Mouse (Mus musculus) lung, embryonic 16.5 days (tissue): ENCODE data around the gene Gskip. TPM values are rescaled to one million over a fixed set of nuclear protein-coding genes. Genes with fewer than 3 reads are reported as not detected.

Source experiments
- ATAC-seq: fragments of 200-750 bp; cut with Nextera tagmentation; 2 replicates; pipeline ENCODE4 v1.8.0; 2017; ENCODE audit warnings: low read depth, mild to moderate bottlenecking, moderate library complexity
- H3K27ac ChIP-seq: fragments of 300-500 bp; sonication (generic); 2 replicates; pipeline ENCODE4 v1.5.1; 2014; ENCODE audit warnings: mild to moderate bottlenecking, control low read depth, low read length
- H3K27me3 ChIP-seq: fragments of 300-500 bp; sonication (generic); 2 replicates; pipeline ENCODE4 v1.6.1; 2014; ENCODE audit warnings: low read depth, low read length, mixed read lengths; ENCODE audit not compliant: control insufficient read depth, insufficient read depth
- H3K36me3 ChIP-seq: fragments of 300-500 bp; sonication (generic); 2 replicates; pipeline ENCODE4 v1.6.1; 2014; ENCODE audit warnings: low read length; ENCODE audit not compliant: control insufficient read depth, insufficient read depth
- H3K4me1 ChIP-seq: fragments of 300-500 bp; sonication (generic); replicated peaks from 2 replicates; pipeline ENCODE4 v1.6.1; 2014; ENCODE audit warnings: low read length, mixed read lengths; ENCODE audit not compliant: control insufficient read depth, insufficient read depth
- H3K4me2 ChIP-seq: fragments of 300-500 bp; sonication (generic); 2 replicates; pipeline ENCODE4 v1.6.1; 2014; ENCODE audit warnings: low read depth, low read length, control low read depth
- H3K4me3 ChIP-seq: fragments of 300-500 bp; sonication (generic); 2 replicates; pipeline ENCODE4 v1.5.1; 2014; ENCODE audit warnings: mild to moderate bottlenecking, low read length, control low read depth
- H3K9ac ChIP-seq: fragments of 300-500 bp; sonication (generic); 2 replicates; pipeline ENCODE4 v1.6.1; 2014; ENCODE audit warnings: low read length, control low read depth
- H3K9me3 ChIP-seq: fragments of 300-500 bp; sonication (generic); 2 replicates; pipeline ENCODE4 v1.6.1; 2016; ENCODE audit warnings: low read length; ENCODE audit not compliant: control insufficient read depth
- WGBS: fragments of 180-500 bp; shearing (Covaris S2); extraction: QIAGEN DNeasy Blood & Tissue Kit; methylation state at CpG from one replicate; pipeline ENCODE4 v1.1.7; 2014; 5-methylcytosine and 5-hydroxymethylcytosine counted together
- polyA plus RNA-seq: library from polyadenylated mRNA; unstranded; fragments of >200 nt; fragmentation: Nextera tagmentation; extraction: Ambion mirVana; gene quantifications from 2 replicates; pipeline ENCODE4 v1.2.1, GENCODE M21; 2015

Gskip gene
- polyA plus RNA-seq, 1 experiment from 2014 or later, result 27.1 TPM

- Histone ChIP-seq H3K27me3 (no peaks in the 10 kb centered on the region), H3K4me1 (no peaks in the 10 kb centered on the region), H3K9ac (no peak overlapping the region), H3K36me3 (no peaks in the 10 kb centered on the region), H3K9me3 (no peaks in the 10 kb centered on the region), H3K4me2 (no peak overlapping the region), H3K27ac (no peak overlapping the region), H3K4me3 (no peak overlapping the region)
- 66% methylated on average over 9 of the region's 9 CpGs for WGBS
- ATAC-seq, result no peak
These were observed 48.9 kb downstream of the Gskip start for GRCm38 (mm10) chr12:105733370-105734159.

GRCm38 (mm10) chr12:105735226-105735888, 50.7 kb downstream of the Gskip start:
- 59% methylated on average over 7 of the region's 7 CpGs for WGBS
- no peak for ATAC-seq
- H3K27me3 ChIP-seq, result no peaks in the 10 kb centered on the region
- no peak overlapping the region for H3K9ac ChIP-seq
- no peak overlapping the region for H3K4me2 ChIP-seq
- no peaks in the 10 kb centered on the region for H3K9me3 ChIP-seq
- H3K4me1 ChIP-seq, result no peaks in the 10 kb centered on the region
- H3K4me3 ChIP-seq, result no peak overlapping the region
- no peaks in the 10 kb centered on the region for H3K36me3 ChIP-seq
- H3K27ac ChIP-seq, result no peak overlapping the region

GRCm38 (mm10) chr12:105735889-105736251, 51.2 kb downstream of the Gskip start:
- no peak for ATAC-seq
- 70% methylated on average over 6 of the region's 6 CpGs for WGBS

GRCm38 (mm10) chr12:105738316-105739096, 53.9 kb downstream of the Gskip start:
- ATAC-seq, result no peak
- no peaks in the 10 kb centered on the region for H3K27me3 ChIP-seq
- no peak overlapping the region for H3K9ac ChIP-seq
- H3K4me3 ChIP-seq, result no peak overlapping the region
- no peaks in the 10 kb centered on the region for H3K9me3 ChIP-seq
- no peak overlapping the region for H3K27ac ChIP-seq
- no peaks in the 10 kb centered on the region for H3K36me3 ChIP-seq
- no peak overlapping the region for H3K4me2 ChIP-seq
- WGBS, result 72% methylated on average over 15 of the region's 15 CpGs
- H3K4me1 ChIP-seq, result no peaks in the 10 kb centered on the region

More at GRCm38 (mm10) chr12:105735889-105736251, 51.2 kb downstream of the Gskip start:
- H3K36me3 ChIP-seq, result no peaks in the 10 kb centered on the region
- no peak overlapping the region for H3K9ac ChIP-seq
- no peaks in the 10 kb centered on the region for H3K4me1 ChIP-seq
- H3K4me3 ChIP-seq, result no peak overlapping the region
- H3K27me3 ChIP-seq, result no peaks in the 10 kb centered on the region
- no peak overlapping the region for H3K4me2 ChIP-seq
- H3K27ac ChIP-seq, result no peak overlapping the region
- H3K9me3 ChIP-seq, result no peaks in the 10 kb centered on the region

- Histone ChIP-seq H3K27me3 (no peaks in the 10 kb centered on the region), H3K9me3 (no peaks in the 10 kb centered on the region), H3K4me3 (no peak overlapping the region), H3K9ac (no peak overlapping the region), H3K4me2 (no peak overlapping the region), H3K36me3 (no peaks in the 10 kb centered on the region), H3K4me1 (no peaks in the 10 kb centered on the region), H3K27ac (no peak overlapping the region)
- no peak for ATAC-seq
- WGBS, result 81% methylated on average over 8 of the region's 8 CpGs
These were observed 55.0 kb downstream of the Gskip start for GRCm38 (mm10) chr12:105739656-105740055.

GRCm38 (mm10) chr12:105748114-105748513, 63.5 kb downstream of the Gskip start:
- Histone ChIP-seq H3K27ac (no peak overlapping the region), H3K27me3 (no peaks in the 10 kb centered on the region), H3K9ac (no peak overlapping the region), H3K4me1 (no peaks in the 10 kb centered on the region), H3K36me3 (no peaks in the 10 kb centered on the region), H3K4me3 (no peak overlapping the region), H3K4me2 (no peak overlapping the region), H3K9me3 (no peaks in the 10 kb centered on the region)
- WGBS, result 59% methylated on average over 5 of the region's 5 CpGs
- no peak for ATAC-seq

Other genes starting within 250 kb of the Gskip start
- gene D430019H16Rik, start 231.0 kb upstream of the Gskip start, polyA plus RNA-seq, result 1.1 and 1.2 TPM in 2 replicates
- 1.3 and 1.6 TPM in 2 replicates for gene Bdkrb2, start 121.6 kb upstream of the Gskip start, polyA plus RNA-seq
- not detected in 2 replicates for gene Bdkrb1, start 81.7 kb upstream of the Gskip start, polyA plus RNA-seq
- 10.6 and 11.1 TPM in 2 replicates for gene Atg2b, start 382 bp downstream of the Gskip start, polyA plus RNA-seq
- gene Ak7, start 21.1 kb downstream of the Gskip start, polyA plus RNA-seq, result 2.8 and 3.1 TPM in 2 replicates
- gene Papola, start 99.9 kb downstream of the Gskip start, polyA plus RNA-seq, result 176 and 188 TPM in 2 replicates